ENCODE assay signal across 8 mouse cellular contexts in the genomic region with DNA sequence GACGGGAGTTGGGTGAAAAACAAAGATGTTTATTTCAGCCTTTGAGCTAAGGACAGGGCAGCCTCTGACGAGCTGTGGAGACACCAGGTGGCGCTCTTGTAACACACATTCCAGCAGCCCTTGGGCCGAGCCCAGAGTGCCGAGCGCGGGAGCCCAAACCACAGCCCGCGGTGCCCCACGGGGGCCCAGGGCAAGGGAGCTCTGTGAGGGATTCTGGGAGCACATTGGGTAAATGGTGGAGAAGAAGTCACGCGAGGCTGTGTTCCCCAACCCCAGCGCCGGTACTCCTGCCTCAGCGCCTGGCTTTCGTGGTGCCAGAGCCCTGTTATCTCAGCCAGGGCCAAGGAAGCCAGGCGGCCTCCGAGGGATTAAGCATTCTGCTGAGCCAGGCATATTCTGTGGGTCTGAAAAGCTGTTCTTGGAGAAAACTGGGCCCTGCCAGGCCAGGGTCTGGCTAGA. TPM values are rescaled to one million over a fixed set of nuclear protein-coding genes. Genes with fewer than 3 reads are reported as not detected.
DNase-seq lines count a peak whose midpoint lies in the region; ATAC-seq lines count a peak whose summit lies in the region.

No protein-coding gene starts in this region.

- H3K9me3 ChIP-seq in forebrain, embryonic 16.5 days (ENCODE audit: control insufficient read depth, low read length): no peaks in the 10 kb centered on the region
- H3K9me3 ChIP-seq in neural tube, embryonic 15.5 days (replicated peaks): no peaks in the 10 kb centered on the region

- no peak overlapping the region for H3K27ac ChIP-seq in forebrain, embryonic 16.5 days (ENCODE audit: low read length)
- peak overlapping the region; percentile 30; the same call in 1 of the 2 replicates for H3K27ac ChIP-seq in neural tube, embryonic 15.5 days (replicated peaks)

- intact Hi-C loops in heart, postnatal 25 days (cut with DNase I): loop anchor here (1.0 to 2.0 kb wide), 3 partner anchors 27 to 312 kb away; a partner anchor contains a TSS

- ATAC-seq in forebrain, embryonic 16.5 days: peak; percentile 92
- peak; percentile 88 for ATAC-seq in neural tube, embryonic 15.5 days (ENCODE audit: low FRiP score)

- H3K4me2 ChIP-seq in forebrain, embryonic 16.5 days (ENCODE audit: low read length): peak overlapping the region; percentile 51
- H3K4me2 ChIP-seq in neural tube, embryonic 15.5 days: peak overlapping the region; percentile 73

- H3K9ac ChIP-seq in forebrain, embryonic 16.5 days (replicated peaks; ENCODE audit: low read depth, low read length): peak overlapping the region; percentile 45
- peak overlapping the region; percentile 47 for H3K9ac ChIP-seq in neural tube, embryonic 15.5 days (replicated peaks)

- no peaks in the 10 kb centered on the region for H3K36me3 ChIP-seq in forebrain, embryonic 16.5 days (ENCODE audit: control insufficient read depth, insufficient read depth)
- no peaks in the 10 kb centered on the region for H3K36me3 ChIP-seq in neural tube, embryonic 15.5 days

- WGBS in forebrain, embryonic 16.5 days: 2% methylated on average over 18 of the region's 18 CpGs
- 6% methylated on average over 18 of the region's 18 CpGs for WGBS in neural tube, embryonic 15.5 days

- H3K4me1 ChIP-seq in forebrain, embryonic 16.5 days (replicated peaks; ENCODE audit: control insufficient read depth, insufficient read depth, low read length): peaks cover 9% of the 10 kb centered on the region
- peaks cover 17% of the 10 kb centered on the region for H3K4me1 ChIP-seq in neural tube, embryonic 15.5 days

- peak overlapping the region; percentile 36 for H3K4me3 ChIP-seq in forebrain, embryonic 16.5 days (replicated peaks; ENCODE audit: low read length)
- H3K4me3 ChIP-seq in neural tube, embryonic 15.5 days (replicated peaks): peak overlapping the region; percentile 33

- peak; percentile 85 for DNase-seq in ES-CJ7 (ENCODE audit: low read depth, low spot score)
- peak; percentile 59 for DNase-seq in cerebellum, adult 11-12 months
- peak; percentile 67 for DNase-seq in heart, postnatal 25 days (ENCODE audit: low spot score)
- DNase-seq in layer of hippocampus, adult 11-12 months (ENCODE audit: low spot score): peak; percentile 87
- DNase-seq in lung, adult 18-20 months: peak; percentile 73 to 80
- DNase-seq in testis, postnatal 10 days (ENCODE audit: low spot score): peak; percentile 94

- peaks cover 4% of the 10 kb centered on the region; the same call in 1 of the 2 replicates for H3K27me3 ChIP-seq in forebrain, embryonic 16.5 days (replicated peaks; ENCODE audit: control insufficient read depth, insufficient read depth, low read length)
- H3K27me3 ChIP-seq in neural tube, embryonic 15.5 days (replicated peaks): no peaks in the 10 kb centered on the region; the same call in 1 of the 2 replicates

RNA-seq across cellular contexts. Expression of a gene that starts 47.8 kb away (rescaled TPM):
- 1.0 and 1.1 TPM in 2 replicates for polyA plus RNA-seq in forebrain, embryonic 16.5 days (2015; fragmentation: Nextera tagmentation; extraction: Ambion mirVana)
- 10 to 100 TPM; 37.4 to 37.7 TPM for total RNA-seq in heart, postnatal 25 days (2021)
- 0.88 and 1.9 TPM in 2 replicates for polyA plus RNA-seq in neural tube, embryonic 15.5 days (2015; fragmentation: Nextera tagmentation; extraction: Ambion mirVana)

RNA-seq across cellular contexts. Expression of a gene that starts 59.5 kb away (rescaled TPM):
- 1.1 and 1.2 TPM in 2 replicates for polyA plus RNA-seq in forebrain, embryonic 16.5 days (2015; fragmentation: Nextera tagmentation; extraction: Ambion mirVana)
- not detected for total RNA-seq in heart, postnatal 25 days (2021)
- polyA plus RNA-seq in neural tube, embryonic 15.5 days (2015; fragmentation: Nextera tagmentation; extraction: Ambion mirVana): 1.8 and 3.9 TPM in 2 replicates
